Mouse (Mus musculus): ENCODE results near the gene Golga2.

The Golga2 gene

DNA sequence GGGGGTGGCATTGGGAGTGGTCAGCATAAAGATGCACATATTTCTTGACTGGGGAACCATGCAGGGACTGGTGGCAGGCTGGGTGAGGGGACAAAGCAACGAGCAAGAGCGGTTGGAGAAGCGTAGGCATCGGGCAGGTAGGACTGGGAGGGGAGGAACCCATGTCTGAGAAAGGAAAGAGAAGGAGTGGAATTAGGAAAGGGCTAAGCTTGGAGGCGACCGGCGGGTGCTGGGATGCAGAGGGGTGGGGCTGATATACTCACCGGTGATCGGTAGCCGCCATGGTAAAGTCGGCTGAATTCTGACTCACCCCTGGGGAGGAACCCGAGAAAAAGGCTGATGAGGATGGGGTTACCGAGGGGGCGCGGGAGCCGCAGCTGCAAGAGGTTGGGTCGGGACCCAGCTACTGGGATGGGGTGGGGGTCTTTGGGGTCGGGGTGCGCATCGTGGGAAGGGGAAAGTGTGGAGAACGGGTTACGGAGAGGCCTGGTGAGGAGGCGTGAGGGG is at the start of gene Golga2:
Gene Golga2 (plus strand): TSS at position 51 of the 507 bp plus-strand sequence.
- no peak for DNase-seq (ENCODE audit: low spot score in 2 of 2)

DNA sequence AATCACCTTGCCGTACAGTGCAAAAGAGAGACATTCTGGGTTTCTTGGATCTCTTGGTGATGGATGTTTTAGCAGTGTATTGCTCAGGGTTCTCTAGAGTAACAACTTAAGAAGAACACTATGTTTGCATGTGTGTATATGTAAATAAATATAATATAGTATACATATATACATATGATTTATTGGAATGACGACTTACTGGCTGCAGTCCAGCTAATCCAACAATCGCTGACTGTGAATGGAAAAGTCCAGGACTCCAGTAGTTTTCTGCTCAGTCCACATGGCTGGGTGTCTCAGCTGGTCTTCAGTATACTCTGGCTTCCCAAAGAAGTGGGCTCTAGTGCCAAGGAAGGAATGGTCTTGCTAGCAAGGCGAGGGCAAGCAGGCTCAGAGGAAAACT is 49.6 kb upstream of the Golga2 start:
- DNase-seq (ENCODE audit: low spot score in 2 of 2): no peak

DNA sequence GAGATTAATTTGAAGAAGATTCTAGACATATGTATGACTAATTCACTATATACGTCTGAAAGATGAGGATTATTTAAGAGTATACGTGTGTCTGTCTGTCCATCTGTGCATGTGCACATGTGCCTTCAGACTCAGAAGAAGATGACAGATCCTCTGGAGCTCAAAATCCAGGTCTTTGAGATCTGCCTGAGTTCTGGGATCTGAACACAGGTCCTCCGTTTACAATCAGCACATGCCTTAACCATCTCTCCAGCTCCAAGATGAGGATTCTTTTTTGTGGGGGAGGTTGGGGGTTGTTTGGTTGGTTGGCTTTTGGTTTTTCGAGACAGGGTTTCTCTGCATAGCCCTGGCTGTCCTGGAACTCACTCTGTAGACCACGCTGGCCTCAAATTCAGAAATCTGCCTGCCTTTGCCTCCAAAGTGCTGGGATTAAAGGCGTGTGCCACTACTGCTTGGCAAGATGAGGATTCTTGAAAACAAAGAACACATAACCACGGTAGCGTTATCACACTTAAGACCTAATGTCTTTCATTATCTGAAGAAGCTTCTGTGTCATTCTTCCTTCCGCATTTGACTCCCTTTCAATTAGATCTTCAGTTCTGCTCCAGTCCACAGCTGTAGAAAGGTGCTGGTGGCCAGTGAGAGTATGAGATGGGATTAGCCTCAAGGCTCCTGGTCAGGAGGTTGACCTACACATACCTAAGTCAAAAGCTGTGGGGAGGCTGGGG is 48.3 kb upstream of the Golga2 start:
- DNase-seq (ENCODE audit: low spot score in 2 of 2): no peak

DNA sequence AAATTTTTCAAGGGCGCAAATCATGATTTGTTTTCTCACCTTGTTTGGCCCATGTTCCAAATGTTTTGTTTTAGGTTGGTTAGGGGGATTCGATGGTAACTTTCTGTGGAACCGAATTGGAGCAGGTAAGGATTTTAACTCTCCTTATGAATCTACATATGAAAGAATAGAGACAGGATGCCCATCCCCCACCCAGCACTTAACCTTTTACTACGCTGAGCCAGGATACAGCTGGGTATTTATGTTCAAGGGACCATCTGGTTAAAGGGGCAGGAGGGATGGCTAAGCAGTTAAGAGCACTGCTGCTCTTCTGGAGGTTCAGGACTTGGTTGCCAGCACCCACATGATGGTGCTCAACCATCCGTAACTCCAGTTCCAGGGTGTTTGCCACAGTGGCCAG is 46.6 kb upstream of the Golga2 start:
- no peak for DNase-seq (ENCODE audit: low spot score in 2 of 2)

DNA sequence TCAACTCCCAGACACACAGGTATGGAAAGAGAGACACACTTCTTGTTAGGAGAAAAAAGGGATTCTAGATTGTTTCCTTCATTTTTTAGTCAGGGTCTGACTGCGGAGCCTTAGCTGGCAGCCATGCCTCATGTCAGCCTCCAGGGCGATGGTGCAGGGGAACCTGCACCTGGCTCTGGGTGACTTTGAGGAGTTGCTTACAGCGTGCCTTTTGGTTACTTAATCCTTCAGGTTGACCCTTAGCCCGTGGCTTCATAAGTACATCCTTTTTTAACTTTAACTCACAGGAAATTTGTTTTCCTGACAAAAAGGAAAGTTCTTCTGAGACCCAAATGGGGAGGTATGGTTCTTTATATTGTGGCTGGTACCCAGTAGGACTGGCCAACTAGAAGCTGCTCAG is 44.2 kb upstream of the Golga2 start:
- DNase-seq (ENCODE audit: low spot score in 2 of 2): no peak

DNA sequence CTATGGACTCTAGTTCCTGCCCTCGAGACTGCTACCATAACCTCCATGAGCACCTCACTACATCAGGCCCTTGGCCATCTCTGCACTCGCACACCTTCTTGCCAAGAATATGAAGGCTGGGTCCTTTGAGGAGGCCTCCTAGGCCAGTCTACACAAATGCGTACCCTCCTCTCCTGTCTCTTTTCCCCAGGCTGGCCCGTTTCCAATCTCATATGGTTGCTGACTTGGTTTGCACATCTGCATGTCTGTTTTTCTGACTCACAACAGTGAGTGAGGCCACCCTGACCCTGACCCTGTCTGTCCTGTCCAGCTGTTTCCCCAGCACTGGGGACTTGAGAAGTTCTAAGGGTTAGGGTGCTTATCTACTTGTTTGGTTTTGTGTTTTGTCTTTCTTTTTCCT is 40.4 kb upstream of the Golga2 start:
- no peak for DNase-seq (ENCODE audit: low spot score in 2 of 2)

DNA sequence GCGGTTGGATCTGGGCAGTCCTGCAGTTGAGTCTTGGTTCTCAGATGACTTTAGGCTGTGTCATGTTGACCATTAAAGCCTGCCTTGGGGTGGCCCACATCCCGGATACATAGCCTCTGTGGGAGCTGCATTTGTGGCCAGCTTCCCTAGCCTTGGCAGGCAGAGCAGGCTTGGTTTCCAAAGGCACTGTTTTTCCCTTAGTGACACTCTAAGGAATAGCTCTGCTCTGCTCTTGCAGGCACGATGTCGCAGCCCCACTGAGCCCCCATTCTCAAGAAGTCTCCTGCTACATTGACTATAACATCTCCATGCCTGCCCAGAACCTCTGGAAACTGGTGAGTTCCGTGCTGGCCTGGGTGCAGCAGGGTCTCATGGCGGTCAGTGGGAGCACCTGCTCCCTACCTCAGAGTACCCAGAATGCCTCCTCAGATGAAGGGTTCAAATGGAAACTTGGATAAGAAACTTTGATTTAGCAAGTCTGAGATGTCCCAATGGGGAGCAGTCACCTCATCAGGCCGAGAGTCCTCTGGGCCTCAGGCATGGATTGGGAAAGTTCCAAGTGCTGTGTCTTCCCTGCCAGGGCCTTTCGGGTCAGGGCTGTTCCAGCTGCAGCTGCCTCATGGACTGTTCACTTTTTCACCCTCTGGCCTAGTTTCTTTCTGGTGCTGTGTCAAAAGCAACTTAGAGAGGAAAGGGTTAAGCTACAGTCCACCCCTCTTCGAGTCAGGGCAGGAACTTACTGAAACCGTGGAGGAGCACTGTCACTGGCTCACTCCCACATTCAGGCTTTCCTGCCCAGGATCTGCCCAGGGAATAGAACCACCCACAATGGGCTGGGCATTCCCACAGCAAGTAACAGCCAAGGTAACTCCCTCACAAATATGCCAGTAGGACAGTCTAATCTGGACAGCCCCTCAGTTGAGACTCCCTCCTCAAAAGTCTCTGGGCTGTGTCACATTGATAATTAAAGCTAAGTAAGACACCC is 38.5 kb upstream of the Golga2 start:
- DNase-seq (ENCODE audit: low spot score in 2 of 2): no peak

DNA sequence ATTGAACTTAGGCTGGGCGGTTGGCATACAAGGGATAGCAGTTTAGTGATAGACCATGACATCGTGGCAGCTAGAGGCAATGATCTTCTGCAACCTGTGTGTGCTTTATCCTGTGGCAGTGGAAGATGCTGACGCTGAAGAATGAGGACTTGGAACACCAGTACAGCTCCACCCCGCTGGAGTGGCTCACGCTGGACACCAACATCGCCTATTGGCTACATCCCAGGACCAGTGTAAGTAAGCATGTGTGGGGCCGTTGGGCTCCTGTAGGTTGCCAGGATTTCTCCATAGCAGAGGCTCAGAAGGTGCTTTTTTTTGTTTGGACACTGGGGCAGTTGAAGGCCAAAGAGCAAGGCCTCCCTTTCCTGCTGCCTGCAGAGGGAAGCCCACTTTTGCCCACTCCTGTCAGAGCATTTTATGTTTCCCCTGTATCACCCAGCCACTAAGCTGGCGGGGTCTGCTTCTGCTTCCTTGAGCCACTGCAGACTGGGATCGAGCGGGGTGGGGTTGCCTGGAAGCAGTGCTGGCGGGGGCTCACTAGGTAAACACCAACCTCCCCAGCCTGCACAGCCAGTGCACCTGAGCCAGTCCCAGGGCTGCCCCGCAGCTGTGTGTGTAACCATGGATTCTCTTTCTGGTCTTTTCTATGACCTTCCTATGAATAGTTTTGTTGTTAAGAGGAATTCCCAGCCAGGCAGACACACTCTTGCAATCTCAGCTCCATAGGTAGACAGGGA is 35.2 kb upstream of the Golga2 start:
- no peak for DNase-seq (ENCODE audit: low spot score in 2 of 2)

DNA sequence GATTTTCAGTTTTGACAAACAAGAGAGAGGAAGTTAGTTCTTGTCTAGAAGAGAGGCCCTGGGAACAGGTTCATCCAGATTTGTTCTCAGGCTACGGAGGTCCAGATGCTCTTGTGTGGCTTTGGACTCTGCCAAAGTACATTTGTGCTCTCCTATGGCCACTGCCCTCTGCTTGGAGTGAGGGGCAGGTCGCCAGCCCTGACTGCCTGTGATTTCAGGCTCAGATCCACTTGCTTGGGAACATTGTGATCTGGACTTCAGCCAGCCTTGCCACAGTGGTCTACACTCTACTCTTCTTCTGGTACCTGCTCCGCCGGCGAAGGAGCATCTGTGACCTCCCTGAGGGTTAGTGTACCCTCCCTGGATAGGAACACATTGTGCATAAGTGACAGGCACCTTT is 34.5 kb upstream of the Golga2 start:
- no peak for DNase-seq (ENCODE audit: low spot score in 2 of 2)

DNA sequence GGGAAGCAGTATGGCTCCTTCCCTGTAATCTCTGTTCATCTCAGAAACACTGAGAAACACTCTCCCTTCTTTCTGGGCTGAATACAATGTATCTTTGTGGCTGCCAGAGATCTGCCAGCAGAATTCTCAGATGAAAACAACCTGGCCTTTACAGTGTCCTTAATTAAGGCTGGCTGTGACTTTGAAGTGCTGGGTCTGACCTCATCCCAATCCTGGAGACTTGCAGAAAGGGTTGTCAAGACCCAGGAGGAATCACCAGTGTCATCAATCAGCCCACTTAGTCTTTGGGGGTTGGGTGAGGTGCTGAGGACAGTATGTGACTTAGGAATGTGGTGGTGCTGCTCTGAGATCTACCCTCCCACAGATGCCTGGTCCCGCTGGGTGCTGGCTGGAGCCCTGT is 33.8 kb upstream of the Golga2 start:
- no peak for DNase-seq (ENCODE audit: low spot score in 2 of 2)

DNA sequence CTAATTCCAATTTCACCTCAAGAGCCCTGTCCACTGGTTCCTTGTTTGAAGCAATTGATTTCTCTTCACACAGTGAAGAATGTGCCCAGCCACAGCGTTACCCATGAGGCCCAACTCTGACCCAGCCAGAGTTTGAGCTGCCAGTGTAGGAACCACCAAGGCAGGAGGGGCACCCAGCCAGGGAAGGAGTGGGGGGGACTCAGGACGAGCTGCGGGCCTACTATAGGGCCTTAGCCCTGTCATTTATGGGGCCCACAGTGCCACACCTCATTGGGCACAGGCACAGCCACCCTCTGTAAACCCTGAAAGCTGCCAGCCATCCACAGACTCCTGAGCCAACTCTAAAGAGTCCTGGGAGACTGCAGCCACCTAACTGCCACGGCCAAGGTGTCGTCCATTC is 32.6 kb upstream of the Golga2 start:
- DNase-seq (ENCODE audit: low spot score in 2 of 2): no peak

DNA sequence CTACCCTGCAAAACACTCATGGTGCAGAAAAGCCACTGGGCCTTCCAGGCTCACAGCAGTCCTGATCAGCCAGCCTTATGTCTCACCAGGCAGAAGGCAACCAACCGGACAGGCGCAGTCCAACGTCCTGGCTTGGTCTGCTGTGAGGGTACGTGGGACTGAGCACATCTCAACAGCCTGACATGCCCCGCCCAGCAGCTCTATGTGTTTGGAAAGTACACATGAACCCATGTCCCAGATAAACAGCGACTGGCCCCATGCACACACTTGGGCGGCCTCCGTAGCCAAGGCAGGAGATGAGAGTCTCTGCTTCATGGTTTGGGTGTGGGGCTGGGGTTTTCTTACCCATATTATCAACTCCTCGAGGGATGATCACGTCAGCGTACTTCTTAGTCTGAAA is 30.9 kb upstream of the Golga2 start:
- DNase-seq (ENCODE audit: low spot score in 2 of 2): no peak

DNA sequence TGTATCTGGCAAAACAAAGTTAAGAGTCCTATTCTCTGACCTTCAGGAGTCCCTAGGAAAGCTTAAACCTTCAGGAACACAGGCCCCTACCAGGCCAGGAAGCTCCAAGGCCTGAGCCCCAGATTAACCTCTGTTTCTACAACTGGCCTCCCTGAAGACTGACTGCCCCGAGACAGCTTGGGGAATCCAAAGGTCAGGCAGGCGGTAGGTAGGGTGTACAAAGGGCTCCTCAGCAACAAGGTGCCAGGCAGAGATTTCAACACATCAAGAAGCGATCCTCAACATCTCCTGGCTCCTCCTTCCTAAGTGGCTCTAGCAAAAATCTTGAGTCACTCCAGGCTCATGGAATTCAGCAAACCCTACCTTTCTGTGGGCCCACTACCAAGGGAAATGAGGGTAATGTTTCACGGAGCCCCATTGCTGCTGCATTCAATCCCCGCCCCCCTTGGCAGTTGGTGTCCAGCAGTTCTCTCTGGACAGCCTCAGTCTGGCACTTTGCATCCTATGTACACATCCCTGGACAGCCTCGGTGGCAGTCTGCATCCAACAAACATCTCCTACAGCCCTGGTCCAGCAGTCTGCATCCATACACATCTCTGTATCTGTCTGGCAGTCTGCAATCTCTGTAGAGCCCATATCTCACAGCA is 28.2 kb upstream of the Golga2 start:
- no peak for DNase-seq (ENCODE audit: low spot score in 2 of 2)

DNA sequence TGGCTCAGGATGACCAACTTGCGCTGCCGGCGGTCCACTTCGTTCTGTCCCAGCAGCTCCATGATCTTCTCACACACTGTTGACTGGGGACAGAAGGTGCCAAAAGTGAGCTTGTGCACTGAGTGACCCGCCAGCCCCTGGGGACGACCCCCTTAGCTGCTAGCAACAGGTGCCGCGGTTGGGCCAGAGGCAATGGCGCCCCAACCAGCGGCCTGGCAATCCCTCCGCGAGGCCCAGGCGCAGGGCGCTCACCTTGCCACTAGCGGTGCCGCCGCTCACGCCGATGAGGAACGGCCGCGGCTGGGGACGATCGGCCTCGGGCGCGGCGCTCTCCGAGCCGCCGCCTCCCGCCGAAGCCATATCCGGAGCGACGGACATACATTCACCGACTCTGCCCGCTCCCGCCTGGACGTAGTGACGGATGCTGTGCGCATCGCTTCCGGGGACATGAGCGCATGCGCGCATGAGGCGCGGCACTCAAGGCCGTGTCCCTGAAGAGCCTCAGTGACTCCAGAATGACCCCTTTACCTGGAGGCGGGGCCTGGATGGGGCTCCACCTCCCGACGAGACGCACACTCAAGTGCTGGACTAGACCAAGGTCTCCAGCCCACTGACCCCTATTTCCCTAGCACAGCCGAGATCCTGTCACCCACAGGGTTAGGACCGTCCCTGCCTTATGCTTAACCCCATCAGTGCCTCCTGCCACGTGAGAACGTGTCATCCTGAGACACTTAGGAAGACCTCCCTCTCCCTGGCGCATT is 27.3 kb upstream of the Golga2 start, which contains the start of gene Uck1:
Gene Uck1 (minus strand): TSS at position 503 of the 761 bp plus-strand sequence.
- peak; percentile 88 to 92 for DNase-seq (ENCODE audit: low spot score in 2 of 2)

DNA sequence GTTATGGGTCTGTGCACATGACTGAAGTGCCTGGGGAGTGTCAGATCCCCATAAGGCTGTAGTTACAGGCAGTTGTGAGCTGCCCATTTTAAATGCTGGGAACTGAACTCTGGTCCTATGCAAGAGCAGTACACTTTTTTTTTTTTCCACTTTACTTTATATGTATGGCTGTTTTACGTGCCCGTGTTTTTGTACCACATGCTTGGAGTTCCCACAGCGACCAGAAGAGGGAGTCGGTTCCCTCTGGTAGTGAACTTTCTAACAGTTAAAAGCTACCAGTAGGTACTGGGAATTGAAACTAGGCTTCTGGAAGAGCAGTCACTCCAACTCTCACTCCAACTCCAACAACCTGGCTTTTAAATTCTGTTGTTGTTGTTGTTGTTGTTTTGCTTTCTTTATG is 26.5 kb upstream of the Golga2 start:
- DNase-seq (ENCODE audit: low spot score in 2 of 2): peak in 1 of 2 experiments; percentile 35

DNA sequence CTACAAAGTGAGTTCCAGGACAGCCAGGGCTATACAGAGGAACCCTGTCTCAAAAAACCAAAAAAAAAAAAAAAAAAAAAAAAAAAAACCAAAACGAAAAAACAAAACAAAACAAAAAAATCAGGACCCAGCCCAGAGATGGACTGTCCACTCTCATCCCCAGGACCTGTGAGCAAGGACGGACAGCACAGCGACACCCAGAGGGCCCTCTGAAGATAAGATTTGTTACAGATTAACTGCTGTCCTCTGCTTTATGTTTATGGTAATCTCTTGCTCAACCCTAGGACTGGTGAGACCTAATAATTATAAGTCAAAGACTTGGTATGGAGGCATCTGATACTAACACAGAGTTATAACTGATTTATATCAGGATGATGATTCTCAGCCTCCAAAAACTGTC is 11.4 kb upstream of the Golga2 start:
- no peak for DNase-seq (ENCODE audit: low spot score in 2 of 2)

DNA sequence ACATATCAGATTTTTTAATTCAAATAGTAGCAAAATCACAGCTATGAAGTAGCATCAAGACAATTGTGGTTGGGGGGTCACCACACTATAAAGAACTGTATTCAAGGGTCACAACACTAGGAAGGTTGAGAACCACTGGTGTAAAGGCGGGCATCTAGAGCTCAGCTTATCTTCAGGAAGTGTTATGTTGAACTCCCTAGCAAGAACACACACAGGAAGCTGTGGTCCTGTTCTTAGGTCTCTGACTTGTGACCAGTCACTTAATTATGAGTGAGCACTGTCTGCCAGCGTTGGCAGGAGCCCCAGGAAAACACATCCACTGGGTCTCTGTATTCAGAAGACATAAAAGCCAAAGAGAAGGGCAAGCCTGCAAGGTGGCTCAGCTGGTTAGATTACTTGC is 4.9 kb upstream of the Golga2 start:
- DNase-seq (ENCODE audit: low spot score in 2 of 2): no peak

DNA sequence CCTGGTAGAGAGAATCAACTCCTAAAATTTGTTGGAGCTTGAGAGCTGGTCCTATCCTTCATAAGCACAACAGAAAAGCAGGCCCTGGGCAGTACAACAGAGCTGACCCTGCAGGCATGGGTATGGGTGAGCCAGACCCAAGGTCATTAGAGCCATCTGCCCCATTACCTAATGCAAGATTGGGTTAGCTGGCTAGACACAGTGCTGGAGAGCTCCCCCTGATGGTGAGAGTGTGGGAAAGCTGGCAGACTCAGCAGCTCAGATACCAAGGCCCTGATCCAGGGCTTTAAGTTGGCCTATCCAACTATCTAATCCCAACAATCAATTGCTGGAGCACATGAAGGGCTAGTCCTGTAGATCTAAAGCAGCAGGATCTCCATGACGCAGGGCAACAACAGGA is 4.5 kb upstream of the Golga2 start:
- no peak for DNase-seq (ENCODE audit: low spot score in 2 of 2)

DNA sequence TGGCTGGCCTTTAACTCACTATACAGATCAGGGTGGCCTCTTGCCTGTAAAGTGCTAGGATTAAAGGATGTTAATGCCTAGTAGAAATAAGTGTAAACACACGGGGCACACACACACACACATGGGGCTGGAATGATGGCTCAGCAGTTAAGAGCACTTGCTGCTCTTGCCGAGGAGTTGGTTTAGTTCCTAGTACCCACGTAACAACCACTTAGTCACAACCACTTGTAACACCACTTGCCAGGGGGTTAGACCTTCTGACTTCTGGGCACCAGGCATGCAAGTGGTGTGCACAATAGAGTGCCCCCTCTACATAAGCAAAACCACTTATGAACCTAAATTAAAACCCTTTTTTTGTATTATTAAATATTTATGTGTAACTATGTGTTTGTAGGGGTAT is 3.2 kb upstream of the Golga2 start:
- DNase-seq (ENCODE audit: low spot score in 2 of 2): no peak

DNA sequence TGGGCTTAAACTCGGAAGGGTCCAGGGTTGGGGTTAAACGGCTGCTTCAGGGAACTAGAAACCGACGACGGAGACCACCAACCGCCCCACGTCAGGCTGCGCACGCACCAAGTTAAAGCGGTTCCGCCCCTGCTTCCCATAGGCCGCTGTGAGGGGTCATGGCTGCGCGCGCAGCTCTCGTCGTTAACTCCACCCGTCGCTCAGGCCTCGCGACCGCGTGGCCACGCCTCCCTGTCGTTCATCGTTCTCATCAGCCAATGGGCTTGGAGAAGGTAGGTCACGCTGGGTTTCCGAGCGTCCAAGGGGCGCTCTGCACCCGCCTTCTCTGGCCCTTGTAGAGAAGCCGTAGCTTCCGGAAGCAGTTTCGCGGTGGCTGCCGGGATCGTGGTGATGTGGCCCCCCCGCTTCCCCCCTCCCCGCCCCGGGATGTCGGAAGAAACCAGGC is 761 bp downstream of the Golga2 start, which contains the start of gene Swi5:
Gene Swi5 (minus strand): TSS at position 153 of the 445 bp plus-strand sequence.
- DNase-seq (ENCODE audit: low spot score in 2 of 2): peak; percentile 93 to 96
